In genomic region chr13:23543965-23544786, GRCm38 (mm10) we compare ENCODE assay signal across 8 mouse cellular contexts. TPM values are rescaled to one million over a fixed set of nuclear protein-coding genes. Genes with fewer than 3 reads are reported as not detected.
DNase-seq lines count a peak whose midpoint lies in the region; ATAC-seq and TF ChIP-seq lines count a peak whose summit lies in the region.

Hist1h3f (plus strand) TSS chr13:23544052.

- H3K27ac ChIP-seq in intestine, embryonic 15.5 days = peak within 1 kb of the TSS; percentile 90
- H3K27ac ChIP-seq in spleen, adult 2 months (ENCODE audit: insufficient read depth, low read length) = peak within 1 kb of the TSS; percentile 96

- no peaks in the 10 kb centered on the region for H3K9me3 ChIP-seq in intestine, embryonic 15.5 days

- peak; percentile 59 to 62 for DNase-seq in urinary bladder, adult 18-20 months (ENCODE audit: low spot score in 2 of 2)
- no peak for DNase-seq in urinary bladder, postnatal 10 days (ENCODE audit: low spot score)
- DNase-seq in embryo, embryonic 11.5 days (ENCODE audit: low read depth, low spot score) = peak; percentile 87
- peak in 1 of 2 experiments; percentile 63 for DNase-seq in gastrocnemius, postnatal 4 days (ENCODE audit: low spot score in 2 of 2)
- DNase-seq in left cerebral cortex, postnatal 25 days (ENCODE audit: low spot score in 2 of 2) = peak; percentile 86 to 95
- peak; percentile 94 for DNase-seq in mesoderm, embryonic 11.5 days (ENCODE audit: low read depth, low spot score)
- peak; percentile 46 to 95 for DNase-seq in spleen, adult 2 months (ENCODE audit: low read depth in 1 of 2, low spot score in 2 of 2)

- ATAC-seq in intestine, embryonic 15.5 days = peak; percentile 93

- H3K27me3 ChIP-seq in intestine, embryonic 15.5 days (replicated peaks) = no peaks in the 10 kb centered on the region
- H3K27me3 ChIP-seq in spleen, adult 2 months (ENCODE audit: control insufficient read depth, insufficient read depth, low read length) = no peaks in the 10 kb centered on the region

- H3K4me1 ChIP-seq in intestine, embryonic 15.5 days (replicated peaks) = 0 out of 2 replicates have a peak, but pooled peaks cover 2% of the 10 kb centered on the region
- H3K4me1 ChIP-seq in spleen, adult 2 months (ENCODE audit: control insufficient read depth, insufficient read depth, insufficient read length) = no peaks in the 10 kb centered on the region

- no peaks in the 10 kb centered on the region for H3K36me3 ChIP-seq in intestine, embryonic 15.5 days
- no peaks in the 10 kb centered on the region for H3K36me3 ChIP-seq in spleen, adult 2 months (ENCODE audit: control insufficient read depth, insufficient read depth, low read length)

- peak within 1 kb of the TSS; percentile 67 for H3K4me2 ChIP-seq in intestine, embryonic 15.5 days (replicated peaks)

- intact Hi-C loops in left cerebral cortex, postnatal 25 days (cut with DNase I) = no loop called here

- peak within 1 kb of the TSS; percentile 55 for H3K9ac ChIP-seq in intestine, embryonic 15.5 days

- WGBS in intestine, embryonic 15.5 days = under 1% methylated on average over 24 of the region's 45 CpGs
- WGBS in spleen, adult 2 months = under 1% methylated on average over 25 of the region's 45 CpGs

- peak within 1 kb of the TSS; percentile 44 for H3K4me3 ChIP-seq in intestine, embryonic 15.5 days (replicated peaks)
- peak within 1 kb of the TSS; percentile 68 for H3K4me3 ChIP-seq in spleen, adult 2 months (ENCODE audit: extremely low read depth, insufficient read depth, insufficient read length)

- peak; percentile 96 for TF ChIP-seq POLR2A in spleen, adult 2 months (IDR thresholded peaks at IDR 0.05; ENCODE audit: low read depth, low read length)

- no peak for TF ChIP-seq CTCF in spleen, adult 2 months (IDR thresholded peaks at IDR 0.05; ENCODE audit: extremely low read depth, insufficient read depth, insufficient read length, insufficient replicate concordance)

RNA-seq across cellular contexts. Expression of gene Hist1h3f, which starts in this region (rescaled TPM):
- total RNA-seq in gastrocnemius, postnatal 4 days (2021) = 100 to 1,000 TPM in 1 of 2 experiments, 10 to 100 TPM in 1; 92.1 to 134 TPM
- 0.45 and 0.97 TPM in 2 replicates for polyA plus RNA-seq in intestine, embryonic 15.5 days (2015; fragmentation: Nextera tagmentation; extraction: Ambion mirVana)
- total RNA-seq in left cerebral cortex, postnatal 25 days (2021) = 10 to 100 TPM; 16.0 to 17.8 TPM
- 10.2 and 16.1 TPM in 2 replicates for polyA plus RNA-seq in spleen, adult 2 months (2012; rRNA removed)

Comparison
In these comparisons a context has a peak if more than half of its experiments do, and no peak if none do; other contexts are left out.
1. RNA of gene Hist1h3f (total RNA-seq): 92.1 to 134 TPM in gastrocnemius, postnatal 4 days; 16.0 to 17.8 TPM in left cerebral cortex, postnatal 25 days; every median in the first group is over 4 times any median in the second.
2. Peak in ATAC-seq, H3K4me3 ChIP-seq, H3K27ac ChIP-seq, H3K9ac ChIP-seq and H3K4me2 ChIP-seq in intestine, embryonic 15.5 days; RNA of the gene not detected or under 1 TPM.